Mouse (Mus musculus): ENCODE results near the gene E130309D02Rik. TPM values are rescaled to one million over a fixed set of nuclear protein-coding genes. Genes with fewer than 3 reads are reported as not detected.

E130309D02Rik gene
- polyA plus RNA-seq, 1 experiment from 2014 or later = 14.7 TPM

GRCm38 (mm10) chr5:143288378-143288911, 26.7 kb downstream of the E130309D02Rik start:
- no peaks in the 10 kb centered on the region for H3K9me3 ChIP-seq (ENCODE audit: control insufficient read depth)
- no peak overlapping the region for H3K27ac ChIP-seq (ENCODE audit: low read depth, low read length)
- TF ChIP-seq CTCF (IDR thresholded peaks at IDR 0.05; ENCODE audit: low read depth) = no peak
- peak overlapping the region; percentile 56 for H3K4me2 ChIP-seq (replicated peaks; ENCODE audit: low read depth)
- no peaks in the 10 kb centered on the region for H3K36me3 ChIP-seq (ENCODE audit: control insufficient read depth, insufficient read depth)
- H3K9ac ChIP-seq (ENCODE audit: low read depth, low read length) = no peak overlapping the region
- H3K27me3 ChIP-seq (replicated peaks; ENCODE audit: control insufficient read depth, insufficient read depth, low read length) = peaks cover 61% of the 10 kb centered on the region
- ATAC-seq = no peak
- no peaks in the 10 kb centered on the region for H3K4me1 ChIP-seq (replicated peaks; ENCODE audit: control insufficient read depth, insufficient read depth, low read length)
- peak overlapping the region; percentile 32 for H3K4me3 ChIP-seq (ENCODE audit: low read depth, low read length)
- 17% methylated on average over 9 of the region's 9 CpGs for WGBS

- Histone ChIP-seq H3K4me3 (ENCODE audit: low read depth, low read length) (peak overlapping the region; percentile 32), H3K4me1 (replicated peaks; ENCODE audit: control insufficient read depth, insufficient read depth, low read length) (no peaks in the 10 kb centered on the region), H3K36me3 (ENCODE audit: control insufficient read depth, insufficient read depth) (no peaks in the 10 kb centered on the region), H3K4me2 (replicated peaks; ENCODE audit: low read depth) (peak overlapping the region; percentile 56), H3K9ac (ENCODE audit: low read depth, low read length) (no peak overlapping the region), H3K9me3 (ENCODE audit: control insufficient read depth) (no peaks in the 10 kb centered on the region), H3K27me3 (replicated peaks; ENCODE audit: control insufficient read depth, insufficient read depth, low read length) (peaks cover 55% of the 10 kb centered on the region), H3K27ac (ENCODE audit: low read depth, low read length) (no peak overlapping the region)
- ATAC-seq = no peak
- WGBS = 3% methylated on average over 47 of the region's 48 CpGs
- no peak for TF ChIP-seq CTCF (IDR thresholded peaks at IDR 0.05; ENCODE audit: low read depth)
Observed at GRCm38 (mm10) chr5:143287774-143288328, 27.3 kb downstream of the E130309D02Rik start.

- Histone ChIP-seq H3K4me3 (ENCODE audit: low read depth, low read length) (no peak overlapping the region), H3K27ac (ENCODE audit: low read depth, low read length) (no peak overlapping the region), H3K9ac (ENCODE audit: low read depth, low read length) (no peak overlapping the region), H3K4me1 (replicated peaks; ENCODE audit: control insufficient read depth, insufficient read depth, low read length) (no peaks in the 10 kb centered on the region), H3K27me3 (replicated peaks; ENCODE audit: control insufficient read depth, insufficient read depth, low read length) (peaks cover 33% of the 10 kb centered on the region), H3K4me2 (replicated peaks; ENCODE audit: low read depth) (no peak overlapping the region), H3K36me3 (ENCODE audit: control insufficient read depth, insufficient read depth) (no peaks in the 10 kb centered on the region), H3K9me3 (ENCODE audit: control insufficient read depth) (no peaks in the 10 kb centered on the region)
- TF ChIP-seq CTCF (IDR thresholded peaks at IDR 0.05; ENCODE audit: low read depth) = peak; percentile 59
- no peak for ATAC-seq
- WGBS = 49% methylated on average over 6 of the region's 6 CpGs
Observed at GRCm38 (mm10) chr5:143284762-143285161, 30.4 kb downstream of the E130309D02Rik start.

GRCm38 (mm10) chr5:143279247-143279646, 35.9 kb downstream of the E130309D02Rik start:
- H3K9ac ChIP-seq (ENCODE audit: low read depth, low read length) = no peak overlapping the region
- no peaks in the 10 kb centered on the region for H3K36me3 ChIP-seq (ENCODE audit: control insufficient read depth, insufficient read depth)
- no peaks in the 10 kb centered on the region for H3K4me1 ChIP-seq (replicated peaks; ENCODE audit: control insufficient read depth, insufficient read depth, low read length)
- ATAC-seq = no peak
- H3K4me3 ChIP-seq (ENCODE audit: low read depth, low read length) = no peak overlapping the region
- peaks cover 17% of the 10 kb centered on the region; the same call in 1 of the 2 replicates for H3K27me3 ChIP-seq (replicated peaks; ENCODE audit: control insufficient read depth, insufficient read depth, low read length)
- TF ChIP-seq CTCF (IDR thresholded peaks at IDR 0.05; ENCODE audit: low read depth) = no peak
- WGBS = 35% methylated on average over 10 of the region's 10 CpGs
- H3K4me2 ChIP-seq (replicated peaks; ENCODE audit: low read depth) = no peak overlapping the region
- no peaks in the 10 kb centered on the region for H3K9me3 ChIP-seq (ENCODE audit: control insufficient read depth)
- no peak overlapping the region for H3K27ac ChIP-seq (ENCODE audit: low read depth, low read length)

GRCm38 (mm10) chr5:143275761-143276160, 39.4 kb downstream of the E130309D02Rik start:
- Histone ChIP-seq H3K4me2 (replicated peaks; ENCODE audit: low read depth) (no peak overlapping the region), H3K36me3 (ENCODE audit: control insufficient read depth, insufficient read depth) (no peaks in the 10 kb centered on the region), H3K9me3 (ENCODE audit: control insufficient read depth) (no peaks in the 10 kb centered on the region), H3K27ac (ENCODE audit: low read depth, low read length) (no peak overlapping the region), H3K27me3 (replicated peaks; ENCODE audit: control insufficient read depth, insufficient read depth, low read length) (peaks cover 12% of the 10 kb centered on the region; the same call in 1 of the 2 replicates), H3K4me3 (ENCODE audit: low read depth, low read length) (no peak overlapping the region), H3K9ac (ENCODE audit: low read depth, low read length) (no peak overlapping the region), H3K4me1 (replicated peaks; ENCODE audit: control insufficient read depth, insufficient read depth, low read length) (no peaks in the 10 kb centered on the region)
- ATAC-seq = no peak
- TF ChIP-seq CTCF (IDR thresholded peaks at IDR 0.05; ENCODE audit: low read depth) = no peak
- WGBS = 56% methylated on average over 5 of the region's 5 CpGs

GRCm38 (mm10) chr5:143272540-143273330, 42.4 kb downstream of the E130309D02Rik start:
- no peaks in the 10 kb centered on the region for H3K9me3 ChIP-seq (ENCODE audit: control insufficient read depth)
- H3K27me3 ChIP-seq (replicated peaks; ENCODE audit: control insufficient read depth, insufficient read depth, low read length) = 0 out of 2 replicates have a peak, but pooled peaks cover 4% of the 10 kb centered on the region
- H3K4me3 ChIP-seq (ENCODE audit: low read depth, low read length) = no peak overlapping the region
- 92% methylated on average over 16 of the region's 16 CpGs for WGBS
- H3K36me3 ChIP-seq (ENCODE audit: control insufficient read depth, insufficient read depth) = no peaks in the 10 kb centered on the region
- no peak for TF ChIP-seq CTCF (IDR thresholded peaks at IDR 0.05; ENCODE audit: low read depth)
- H3K9ac ChIP-seq (ENCODE audit: low read depth, low read length) = no peak overlapping the region
- ATAC-seq = no peak
- 0 out of 2 replicates have a peak, but pooled peaks cover 3% of the 10 kb centered on the region for H3K4me1 ChIP-seq (replicated peaks; ENCODE audit: control insufficient read depth, insufficient read depth, low read length)
- no peak overlapping the region for H3K27ac ChIP-seq (ENCODE audit: low read depth, low read length)
- H3K4me2 ChIP-seq (replicated peaks; ENCODE audit: low read depth) = no peak overlapping the region
